Mouse (Mus musculus) CH12.LX (cell line): ENCODE results near the gene Gramd1b.

Source experiments
- BHLHE40 ChIP-seq: IDR thresholded peaks from 2 replicates; pipeline ENCODE4 v1.6.1; 2011; ENCODE audit warnings: mild to moderate bottlenecking, low read depth, low read length, improper control_type of control experiment
- CTCF ChIP-seq, 2 experiments: IDR thresholded peaks in 1 of 2; conservative IDR thresholded peaks in 1 of 2; 2 replicates each; pipeline ENCODE4 v1.5.1; 2011 to 2012; ENCODE audit warnings: low read depth in 2 of 2, low read length in 2 of 2, improper control_type of control experiment in 1 of 2, inconsistent platforms in 1 of 2, mild to moderate bottlenecking in 1 of 2, moderate library complexity in 1 of 2
- GABPA ChIP-seq: IDR thresholded peaks from 2 replicates; pipeline ENCODE4 v1.6.1; 2012; ENCODE audit warnings: low read depth, low read length, improper control_type of control experiment, inconsistent platforms; ENCODE audit not compliant: insufficient replicate concordance
- HCFC1 ChIP-seq: IDR thresholded peaks from 2 replicates; pipeline ENCODE4 v1.6.1; 2012; ENCODE audit warnings: low read depth, mild to moderate bottlenecking, inconsistent platforms, low read length, improper control_type of control experiment
- JUND ChIP-seq: conservative IDR thresholded peaks from 2 replicates; pipeline ENCODE4 v1.6.1; 2011; ENCODE audit warnings: low read depth, low read length, improper control_type of control experiment
- MAFK ChIP-seq: IDR thresholded peaks from 2 replicates; pipeline ENCODE4 v1.6.1; 2011; ENCODE audit warnings: low read length, improper control_type of control experiment; ENCODE audit not compliant: insufficient replicate concordance
- MAX ChIP-seq: IDR thresholded peaks from 2 replicates; pipeline ENCODE4 v1.6.1; 2011; ENCODE audit warnings: low read length, improper control_type of control experiment
- POLR2A ChIP-seq: IDR thresholded peaks from 2 replicates; pipeline ENCODE4 v1.6.1; 2011; ENCODE audit warnings: low read depth, mild to moderate bottlenecking, improper control_type of control experiment, low read length
- POLR2AphosphoS2 ChIP-seq: IDR thresholded peaks from 2 replicates; pipeline ENCODE4 v1.6.1; 2011; ENCODE audit warnings: low read depth, low read length, improper control_type of control experiment
- TBP ChIP-seq: conservative IDR thresholded peaks from 2 replicates; pipeline ENCODE4 v1.6.1; 2011; ENCODE audit warnings: low read depth, low read length, improper control_type of control experiment

- TF ChIP-seq MAX: no peak
- TF ChIP-seq POLR2AphosphoS2: no peak
- TF ChIP-seq JUND: no peak
- TF ChIP-seq BHLHE40: no peak
- TF ChIP-seq CTCF (conservative IDR thresholded peaks at IDR 0.05 in 1 of 2, IDR thresholded peaks at IDR 0.05 in 1 of 2; ENCODE audit: low read depth in 2 of 2, low read length in 2 of 2): no peak
- TF ChIP-seq TBP: no peak
- no peak for TF ChIP-seq HCFC1
- no peak for TF ChIP-seq MAFK
- no peak for TF ChIP-seq POLR2A
- TF ChIP-seq GABPA: no peak
Observed at GRCm38 (mm10) chr9:40505471-40506312, 25.5 kb downstream of the Gramd1b start.
